Mouse (Mus musculus) retina, postnatal 1 day (tissue): ENCODE results near the gene Hist1h1a.

Experiments used
- DNase-seq: peaks from one replicate; pipeline ENCODE4 v3.0.0-alpha.2; 2012

The Hist1h1a gene

DNA sequence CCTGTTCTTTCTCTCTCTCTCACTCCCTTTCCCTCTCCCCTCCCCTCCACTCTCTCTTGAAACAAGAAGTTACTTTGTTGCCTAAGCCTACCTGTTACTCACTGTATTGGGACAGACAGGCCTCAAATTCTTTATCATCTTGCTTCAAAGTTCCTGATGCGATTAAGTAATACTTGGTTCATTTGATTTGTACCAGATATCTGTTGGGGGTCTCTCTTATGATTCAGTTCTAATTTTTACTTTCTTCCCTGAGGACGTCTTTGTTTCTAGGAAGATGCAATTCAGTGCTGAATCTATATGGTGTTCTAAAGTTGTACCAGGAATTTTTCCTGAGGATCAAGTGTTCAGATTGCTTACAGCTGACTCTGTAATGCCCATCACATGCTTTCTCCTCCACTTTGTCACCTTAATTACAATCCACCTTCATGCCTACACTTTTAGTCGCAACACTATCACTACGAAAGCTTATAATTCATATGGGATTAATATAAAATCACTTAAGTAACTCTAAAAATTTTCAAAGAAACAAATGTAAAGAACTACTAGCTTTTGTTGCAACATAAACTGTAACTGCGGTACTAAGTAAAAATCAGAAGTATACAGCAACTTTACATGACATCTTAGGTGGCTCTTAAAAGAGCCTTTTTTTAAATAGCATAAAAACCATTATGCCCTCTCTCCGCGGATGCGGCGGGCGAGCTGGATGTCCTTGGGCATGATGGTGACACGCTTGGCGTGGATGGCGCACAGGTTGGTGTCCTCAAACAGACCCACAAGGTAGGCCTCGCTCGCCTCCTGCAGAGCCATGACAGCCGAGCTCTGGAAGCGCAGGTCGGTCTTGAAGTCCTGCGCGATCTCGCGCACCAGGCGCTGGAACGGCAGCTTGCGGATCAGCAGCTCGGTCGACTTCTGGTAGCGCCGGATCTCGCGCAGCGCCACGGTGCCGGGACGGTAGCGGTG lies 18.8 kb upstream of the Hist1h1a start:
- DNase-seq, result no peak

DNA sequence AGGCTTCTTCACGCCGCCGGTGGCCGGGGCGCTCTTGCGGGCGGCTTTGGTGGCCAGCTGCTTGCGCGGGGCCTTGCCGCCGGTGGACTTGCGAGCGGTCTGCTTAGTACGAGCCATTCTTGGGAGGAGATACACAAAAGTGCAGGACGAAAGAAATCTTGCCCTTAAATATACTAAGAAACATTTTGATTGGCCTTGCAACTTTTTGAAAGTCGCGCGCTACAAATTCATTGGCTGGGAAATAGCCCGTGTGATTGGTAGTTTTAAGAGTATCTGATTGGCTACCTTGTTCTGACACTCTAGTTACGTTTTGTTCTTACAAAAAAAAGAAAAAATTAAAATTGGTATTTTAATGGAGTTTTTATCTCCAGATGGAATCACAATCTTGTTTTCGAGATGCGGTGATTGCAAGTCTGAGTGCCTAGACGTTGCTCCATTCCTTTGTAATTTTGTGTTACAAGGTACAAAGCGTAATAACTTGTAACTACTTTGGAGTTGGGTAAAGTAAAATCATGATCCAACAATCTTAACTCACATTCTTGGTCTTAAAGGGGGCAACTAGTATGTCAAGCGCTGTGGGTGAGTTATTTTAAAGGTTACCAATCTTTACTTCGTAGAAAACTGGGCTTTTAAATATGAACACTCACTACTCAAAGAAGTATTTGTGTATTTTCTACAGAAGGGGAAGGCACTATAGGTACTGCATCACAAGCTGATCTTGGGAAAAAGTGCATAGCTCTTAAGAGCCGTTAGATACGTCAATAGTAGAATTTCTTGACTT lies 17.9 kb upstream of the Hist1h1a start, which contains the start of gene Hist1h3c:
Hist1h3c (minus strand) TSS at position 222 of the 781 bp plus-strand sequence.
- DNase-seq, result peak; percentile 96

DNA sequence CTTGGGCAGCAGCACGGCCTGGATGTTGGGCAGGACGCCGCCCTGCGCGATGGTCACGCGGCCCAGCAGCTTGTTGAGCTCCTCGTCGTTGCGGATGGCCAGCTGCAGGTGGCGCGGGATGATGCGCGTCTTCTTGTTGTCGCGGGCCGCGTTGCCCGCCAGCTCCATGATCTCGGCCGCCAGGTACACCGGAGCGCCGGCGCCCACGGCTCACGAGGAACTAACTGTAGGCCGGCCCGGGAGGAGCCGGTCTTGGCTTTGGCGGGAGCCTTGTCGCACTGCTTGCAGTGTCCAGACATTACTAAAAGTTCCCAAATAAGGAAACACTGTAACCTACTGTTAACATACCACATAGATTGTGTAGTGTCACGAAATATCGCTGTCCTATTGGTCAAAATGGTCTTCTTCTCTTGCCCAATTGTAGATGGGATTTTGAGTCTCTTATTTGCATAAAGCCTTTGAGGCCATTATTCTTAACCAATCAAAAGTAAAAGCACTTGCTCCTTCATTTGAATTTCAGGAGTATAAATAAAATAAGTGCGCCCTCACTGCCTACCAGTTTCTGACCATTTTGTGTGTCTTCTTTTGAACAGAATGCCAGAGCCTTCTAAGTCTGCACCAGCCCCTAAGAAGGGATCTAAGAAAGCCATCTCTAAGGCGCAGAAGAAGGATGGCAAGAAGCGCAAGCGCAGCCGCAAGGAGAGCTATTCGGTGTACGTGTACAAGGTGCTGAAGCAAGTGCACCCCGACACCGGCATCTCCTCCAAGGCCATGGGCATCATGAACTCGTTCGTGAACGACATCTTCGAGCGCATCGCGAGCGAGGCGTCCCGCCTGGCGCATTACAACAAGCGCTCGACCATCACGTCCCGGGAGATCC lies 17.0 kb upstream of the Hist1h1a start, which contains the start of gene Hist1h2bb:
Hist1h2bb (plus strand) TSS at position 534 of the 880 bp plus-strand sequence.
- DNase-seq, result peak; percentile 97

- DNase-seq, result peak; percentile 56
Measured at GRCm38 (mm10) chr13:23747081-23747891, 16.2 kb upstream of the Hist1h1a start.

GRCm38 (mm10) chr13:23747892-23748288 lies 15.6 kb upstream of the Hist1h1a start:
- no peak for DNase-seq

GRCm38 (mm10) chr13:23749563-23750121 lies 13.8 kb upstream of the Hist1h1a start:
- DNase-seq, result no peak

- peak; percentile 90 for DNase-seq
Measured at GRCm38 (mm10) chr13:23750839-23751477, 12.5 kb upstream of the Hist1h1a start, which contains the start of gene Hist1h2ab. Gene Hist1h2ab (plus strand): TSS chr13:23751126.

DNA sequence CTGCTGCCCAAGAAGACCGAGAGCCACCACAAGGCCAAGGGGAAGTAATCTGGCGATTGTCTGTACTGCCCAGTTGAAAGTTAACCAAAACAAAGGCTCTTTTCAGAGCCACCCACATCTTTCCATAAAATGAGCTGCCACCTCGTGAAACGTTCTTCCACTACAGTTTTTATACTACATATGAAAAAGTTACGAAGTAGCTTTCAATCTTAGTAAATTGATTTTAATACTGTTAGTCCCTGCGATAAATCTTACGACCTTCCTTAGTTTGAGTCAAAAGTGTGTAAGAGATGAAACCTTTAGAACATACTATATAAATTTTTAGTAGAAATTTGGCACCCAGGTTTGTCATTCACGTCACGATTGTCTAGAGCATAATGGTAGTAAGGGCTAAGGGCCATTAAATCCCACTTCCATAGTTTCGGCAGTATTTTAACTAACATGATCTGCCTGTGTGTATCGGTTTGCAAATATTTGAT lies 11.9 kb upstream of the Hist1h1a start:
- no peak for DNase-seq

- peak; percentile 96 for DNase-seq
Measured at GRCm38 (mm10) chr13:23752067-23752741, 11.3 kb upstream of the Hist1h1a start, which contains the start of gene Hist1h3b. Gene Hist1h3b (plus strand): TSS chr13:23752267.

DNA sequence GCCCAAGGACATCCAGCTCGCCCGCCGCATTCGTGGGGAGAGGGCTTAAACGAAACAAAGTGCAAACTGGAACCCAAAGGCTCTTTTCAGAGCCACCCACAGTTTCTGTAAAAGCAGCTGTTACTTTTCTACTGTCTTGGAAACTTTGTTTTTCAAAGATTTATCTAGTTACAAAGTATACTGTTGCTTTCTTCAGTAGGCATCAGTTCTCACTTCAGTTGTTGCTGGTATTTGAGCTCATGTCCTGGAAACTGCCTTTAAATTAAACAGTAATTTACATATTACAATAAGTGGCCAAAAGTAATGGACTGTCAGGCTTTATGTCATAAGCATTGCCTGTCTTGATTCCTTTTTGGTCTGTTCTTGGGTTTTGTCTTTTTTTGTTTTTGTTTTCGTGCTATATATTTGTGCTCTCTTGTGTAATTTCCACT lies 10.7 kb upstream of the Hist1h1a start:
- no peak for DNase-seq

- DNase-seq, result no peak
Measured at GRCm38 (mm10) chr13:23753314-23754078, 10.0 kb upstream of the Hist1h1a start.

DNA sequence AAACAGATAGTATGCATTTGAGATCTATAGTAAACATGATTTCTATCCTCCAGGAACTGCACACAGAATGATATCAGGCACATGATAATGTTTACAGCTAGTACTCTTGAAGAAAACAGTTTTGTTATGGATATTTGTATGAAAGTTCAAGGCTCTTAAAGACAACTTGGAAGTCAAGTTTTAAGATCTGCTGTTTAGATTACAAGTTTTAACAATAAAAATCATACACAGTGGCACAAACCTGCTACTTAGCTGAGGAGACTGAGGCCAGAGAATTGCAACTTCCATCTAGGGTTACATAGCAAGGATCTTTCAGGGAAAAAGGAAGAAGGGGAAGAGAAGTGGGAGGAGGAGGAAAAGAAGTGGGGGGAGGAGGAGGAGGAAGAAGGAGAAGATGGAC lies 8.5 kb upstream of the Hist1h1a start:
- DNase-seq, result no peak

GRCm38 (mm10) chr13:23756790-23757189 lies 6.7 kb upstream of the Hist1h1a start, which contains the start of gene Hist1h4b:
Gene Hist1h4b (plus strand): TSS chr13:23757013.
- DNase-seq, result peak; percentile 95

DNA sequence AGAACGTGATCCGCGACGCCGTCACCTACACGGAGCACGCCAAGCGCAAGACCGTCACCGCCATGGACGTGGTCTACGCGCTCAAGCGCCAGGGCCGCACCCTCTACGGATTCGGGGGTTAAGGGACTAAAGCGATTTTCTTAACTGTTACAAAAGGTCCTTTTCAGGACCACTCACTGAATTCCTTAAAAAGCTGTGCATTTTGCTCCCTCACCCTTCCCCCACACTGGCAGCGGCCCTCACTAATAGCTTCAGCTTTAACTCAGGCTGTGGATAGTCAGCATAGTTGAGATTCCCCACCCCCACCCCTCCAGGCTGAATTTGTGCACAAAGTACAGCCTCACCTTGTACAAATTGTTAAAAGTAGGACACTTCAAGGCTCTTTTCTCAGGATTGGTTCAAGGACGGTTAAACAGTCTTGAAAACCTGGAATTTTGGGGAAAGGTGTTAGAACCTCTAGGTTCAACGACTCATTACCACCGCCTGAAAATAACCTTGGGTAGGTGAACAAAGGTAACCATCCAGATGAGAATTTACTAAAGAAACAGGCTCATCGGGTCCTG lies 6.2 kb upstream of the Hist1h1a start:
- peak; percentile 55 for DNase-seq

GRCm38 (mm10) chr13:23757921-23758320 lies 5.5 kb upstream of the Hist1h1a start:
- DNase-seq, result no peak

DNA sequence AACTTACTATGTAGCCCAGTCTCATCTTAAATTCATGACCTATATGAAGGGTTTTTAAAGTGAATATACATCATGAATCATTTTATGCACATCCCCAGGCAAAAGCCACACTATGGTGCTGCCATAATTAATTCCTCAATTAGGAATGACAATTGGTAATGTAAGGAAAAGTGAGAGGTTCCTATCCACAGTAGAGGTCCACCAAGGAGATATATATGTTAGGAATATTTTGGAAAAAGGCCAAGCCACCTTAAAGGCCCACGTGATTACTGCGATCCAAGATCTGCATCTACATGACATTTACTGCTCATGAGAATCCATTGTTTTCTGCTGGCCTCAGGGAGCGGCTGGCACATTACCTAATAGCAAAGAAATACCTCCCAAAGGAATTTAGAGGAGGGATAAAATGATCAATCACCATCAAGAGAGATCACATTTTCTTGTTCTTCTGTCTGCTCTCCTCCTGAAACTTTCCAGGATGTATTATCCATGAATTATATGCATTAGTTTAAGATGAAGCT lies 4.2 kb upstream of the Hist1h1a start:
- no peak for DNase-seq

DNA sequence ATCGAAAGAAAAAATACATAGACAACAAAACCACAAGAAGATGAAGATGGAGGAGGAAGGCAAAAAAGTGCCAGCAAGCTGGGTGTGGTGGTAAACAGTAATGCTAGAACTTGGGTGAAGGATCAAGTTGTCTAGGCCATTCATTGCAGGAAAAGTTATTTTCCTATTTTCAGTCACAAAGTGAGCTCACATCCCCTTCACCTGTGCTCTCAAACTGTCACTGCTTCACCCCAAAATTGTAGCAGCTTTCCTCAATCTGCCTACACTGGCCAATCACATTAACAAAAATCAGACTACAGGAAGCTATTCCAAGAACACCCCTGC lies 3.6 kb upstream of the Hist1h1a start:
- DNase-seq, result no peak

DNA sequence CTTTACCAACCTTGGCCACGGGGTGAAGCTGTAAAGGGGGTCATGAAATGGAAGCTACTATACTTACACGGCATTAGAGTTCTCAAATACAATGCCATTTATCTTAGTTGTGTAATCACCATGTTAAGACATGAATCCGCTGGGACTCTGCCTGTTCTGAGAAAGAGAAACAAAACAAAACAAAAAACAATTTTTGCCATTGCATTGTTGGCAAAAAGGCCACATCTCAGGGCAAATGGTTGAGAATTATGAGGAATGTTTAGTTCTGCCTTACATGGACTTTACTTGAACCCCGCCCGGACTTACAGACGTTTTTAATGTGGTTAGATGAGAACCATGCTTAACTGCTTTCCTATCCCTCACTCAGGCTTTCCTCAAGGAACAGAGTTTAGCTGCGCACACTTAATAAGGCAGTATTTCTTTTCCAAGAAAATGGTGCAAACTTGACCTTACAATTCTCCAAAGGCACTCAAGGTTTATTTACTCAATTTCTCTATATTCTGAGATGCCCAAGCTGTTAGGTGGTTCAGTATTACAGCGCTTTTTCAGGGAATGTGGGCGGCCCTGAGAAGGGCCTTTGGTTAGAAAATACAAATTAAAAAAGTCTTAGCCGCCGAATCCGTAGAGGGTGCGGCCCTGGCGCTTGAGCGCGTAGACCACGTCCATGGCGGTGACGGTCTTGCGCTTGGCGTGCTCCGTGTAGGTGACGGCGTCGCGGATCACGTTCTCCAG lies 3.1 kb upstream of the Hist1h1a start:
- DNase-seq, result peak; percentile 64
